In the genomic region with DNA sequence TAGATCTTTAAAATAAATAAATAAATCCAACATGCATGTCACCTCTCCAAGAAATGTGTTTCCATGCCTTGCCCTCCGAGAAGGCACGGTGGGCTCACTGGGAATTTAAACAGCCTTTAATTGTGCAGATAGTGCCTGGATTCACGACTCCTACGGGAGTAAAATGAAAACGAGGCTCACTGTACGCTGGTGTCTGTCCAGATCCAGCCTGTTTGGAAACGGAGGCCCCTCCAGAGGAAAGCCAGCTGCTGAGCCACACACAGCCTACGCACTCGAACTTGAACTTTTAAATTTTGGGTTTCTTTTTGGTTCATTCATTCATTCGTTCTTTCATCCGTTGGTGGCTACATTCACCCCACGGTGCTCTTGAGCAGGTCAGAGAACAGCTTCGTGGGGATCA, we compare ENCODE assay signal across 9 mouse cellular contexts.
"Had no signal": no experiment of that assay in that cellular context is flagged by ENCODE, and none has a peak within 500 bp of the region (broad histone marks: within the 10 kb centered on the region; RNA-seq: fewer than 3 reads in every experiment).

No protein-coding gene starts in this region.

- DNase-seq: gastrocnemius, adult 2 months; gastrocnemius, postnatal 10 days; gastrocnemius, postnatal 25 days; heart, postnatal 4 days; kidney, adult 18-20 months; kidney, adult 8-10 months; kidney, postnatal 14 days; liver; liver, embryonic 13.5 days had no signal
